Mouse (Mus musculus) cerebral cortex, adult 2 months (tissue): Measurements from ENCODE around the gene Bnip2.

Experiments
- WGBS: fragments of 180-500 bp; shearing (Covaris S2); methylation state at CpG from one replicate; pipeline ENCODE4 v1.1.7; 2018; 5-methylcytosine and 5-hydroxymethylcytosine counted together

Bnip2 gene

DNA sequence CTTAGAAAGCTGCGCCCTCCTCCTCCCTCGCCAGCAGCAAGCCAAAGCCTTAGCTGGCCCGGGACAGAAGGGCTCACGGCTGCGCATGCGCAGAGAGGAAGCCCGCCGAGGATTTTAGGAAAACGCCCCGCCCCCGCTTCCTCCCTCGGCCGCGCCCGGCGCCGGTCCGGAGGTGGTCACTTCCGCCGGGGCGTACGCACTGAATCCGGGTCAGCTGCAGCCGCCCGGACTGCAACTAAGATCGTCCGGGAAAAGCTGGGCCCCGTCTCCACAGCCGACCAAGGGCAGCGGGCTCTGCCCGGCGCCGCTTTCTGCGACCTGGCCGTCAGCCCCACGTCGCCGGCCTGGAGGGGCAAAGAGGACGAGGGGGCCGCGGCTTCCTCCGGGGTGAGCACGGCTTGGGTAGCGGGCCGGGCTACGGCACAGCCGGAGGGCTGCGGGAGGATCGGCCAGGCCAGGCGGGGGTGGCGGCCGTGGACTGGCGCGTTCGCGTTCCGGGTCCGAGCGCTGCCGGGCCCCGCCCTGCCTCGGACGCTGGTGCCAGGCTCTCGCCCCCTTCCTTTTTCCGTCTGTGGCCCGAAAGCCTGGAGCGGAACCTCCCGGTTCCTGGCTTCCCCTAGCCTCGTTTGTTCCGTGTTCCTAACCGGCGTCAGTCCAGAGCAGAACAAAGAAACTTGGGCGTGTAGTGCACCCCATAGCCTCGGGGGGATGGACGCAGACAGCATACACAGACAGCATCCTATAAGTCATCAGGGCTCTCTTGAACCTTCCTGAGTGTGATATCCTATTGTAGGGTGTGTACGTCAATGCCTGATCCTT, at the start of gene Bnip2:
Bnip2 (plus strand) TSS at position 164 of the 819 bp plus-strand sequence.
- under 1% methylated on average over 76 of the region's 76 CpGs for WGBS

DNA sequence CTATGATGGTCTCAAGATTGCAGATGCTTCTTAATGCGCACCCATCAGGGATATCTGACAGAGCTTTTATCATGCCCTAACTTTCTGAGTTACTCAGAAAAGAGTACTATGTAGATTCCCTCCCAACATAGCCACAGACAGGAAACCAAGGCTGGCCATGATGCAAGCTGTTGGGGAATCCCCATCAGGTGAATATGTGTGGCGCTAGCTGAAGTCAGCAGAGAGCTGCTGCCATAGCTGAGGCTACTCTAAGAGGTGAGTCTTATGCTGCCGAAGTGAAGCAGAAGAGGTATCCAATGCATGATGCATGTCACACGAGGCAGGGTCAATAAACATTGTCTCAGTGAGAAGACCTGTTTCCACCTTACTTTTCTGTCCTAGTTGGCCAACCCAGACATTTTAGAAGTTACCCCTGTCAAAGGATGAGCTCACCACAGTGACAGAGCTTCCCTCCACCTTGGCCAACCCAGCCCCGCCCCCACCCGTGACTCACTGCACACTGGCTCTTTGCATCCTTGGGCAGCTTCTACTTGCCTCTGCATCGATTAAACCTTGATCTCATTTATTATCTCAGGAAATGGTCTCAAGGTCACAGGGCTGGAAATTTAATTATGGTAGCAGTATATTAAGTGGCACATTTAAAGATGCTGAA, 48.3 kb upstream of the Bnip2 start:
- 82% methylated on average over 7 of the region's 7 CpGs for WGBS

DNA sequence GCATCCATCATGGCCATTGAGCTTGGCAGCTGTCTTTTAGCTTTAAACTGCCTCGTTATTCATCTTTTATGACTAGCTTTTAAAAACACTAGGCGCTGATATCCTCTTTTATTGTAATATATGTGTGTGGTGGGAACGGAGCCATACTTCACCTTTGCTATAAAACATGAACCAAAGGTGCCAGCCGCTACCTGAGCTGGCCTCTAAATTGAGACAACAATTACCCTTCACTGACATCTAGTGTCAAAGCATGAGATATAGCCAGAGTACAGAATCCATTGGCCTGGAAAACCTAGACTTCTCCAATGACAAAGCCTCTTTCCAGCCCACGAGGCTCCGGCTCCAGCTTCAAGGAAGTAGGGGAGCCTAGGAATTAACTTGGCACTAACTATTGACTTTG, 47.7 kb upstream of the Bnip2 start:
- WGBS: 79% methylated on average over 6 of the region's 6 CpGs

DNA sequence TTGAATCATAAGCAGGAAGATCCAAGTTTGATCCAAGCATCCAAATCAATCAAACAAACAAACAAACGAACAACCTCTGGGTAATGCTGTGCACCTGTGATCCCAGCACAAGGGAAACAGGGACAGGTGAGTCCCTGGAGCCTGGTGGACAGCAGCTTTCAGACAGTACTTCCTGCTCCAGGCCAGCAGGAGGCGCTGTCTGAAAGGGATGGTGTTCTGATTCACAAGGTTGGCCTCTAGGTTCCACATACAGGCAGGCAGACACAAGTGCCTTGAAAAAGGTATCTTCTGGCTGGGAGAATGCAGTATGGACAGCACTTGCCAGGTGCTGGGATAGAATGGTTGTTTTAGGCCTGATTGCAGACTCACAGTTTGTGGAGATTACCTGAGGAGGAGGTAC, 40.3 kb upstream of the Bnip2 start:
- WGBS: 17% methylated on average over 2 of the region's 2 CpGs

DNA sequence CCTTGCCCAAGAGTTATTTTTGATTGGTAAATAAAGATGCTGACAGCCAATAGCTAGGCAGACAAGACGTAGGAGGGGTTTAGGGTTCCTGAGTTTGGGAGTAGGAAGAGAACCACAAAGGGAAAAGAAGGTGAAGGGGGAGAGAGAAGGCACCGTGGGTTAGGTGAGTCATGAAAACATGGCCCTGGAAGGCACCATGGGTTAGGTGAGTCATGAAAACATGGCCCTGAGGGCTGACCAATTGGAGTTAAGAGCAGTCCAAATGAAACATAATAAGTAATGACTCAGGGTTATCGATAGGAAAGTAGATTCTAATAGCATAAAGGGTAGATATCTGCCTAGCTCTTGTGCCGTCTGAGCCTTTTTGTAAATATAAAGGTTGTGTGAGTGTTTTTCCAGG, 39.6 kb upstream of the Bnip2 start:
- 88% methylated on average over 4 of the region's 4 CpGs for WGBS

DNA sequence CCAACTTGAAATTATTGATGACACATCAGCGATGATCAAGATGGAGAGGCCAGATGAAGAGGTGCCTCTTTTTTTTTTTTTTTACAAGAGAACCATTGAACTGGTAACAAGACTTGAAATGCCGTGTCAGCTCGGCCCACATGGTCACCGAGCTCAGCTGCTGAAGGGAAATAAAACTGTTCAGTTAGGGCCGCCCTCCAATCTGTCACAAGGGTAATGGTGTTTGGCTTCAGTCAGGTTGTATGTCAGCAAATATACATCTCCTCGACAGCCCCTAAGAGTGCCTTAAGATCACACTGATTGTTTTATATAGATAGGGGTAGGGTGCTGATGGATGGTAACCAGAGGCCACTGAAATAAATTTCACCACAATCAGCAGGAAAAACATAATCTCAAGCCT, 28.3 kb upstream of the Bnip2 start:
- 88% methylated on average over 6 of the region's 6 CpGs for WGBS

DNA sequence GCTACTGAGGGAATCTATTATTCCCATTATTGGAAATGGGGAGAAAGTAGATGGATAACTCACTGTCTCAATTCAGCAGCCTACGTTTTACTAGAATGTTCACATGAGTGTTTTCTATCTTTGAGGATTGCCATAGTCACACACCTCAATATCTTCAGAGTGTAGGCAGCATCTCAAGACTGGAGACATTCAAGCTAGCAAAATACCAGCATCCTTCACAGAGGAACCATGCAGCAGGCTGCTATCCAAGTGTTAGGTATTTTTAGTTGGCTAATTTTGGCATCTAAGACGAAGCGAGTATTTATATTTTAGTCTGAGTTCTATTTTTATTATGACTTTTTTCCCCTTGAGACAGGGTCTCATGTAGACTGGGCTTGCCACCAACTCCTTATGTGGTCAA, 24.9 kb upstream of the Bnip2 start:
- 41% methylated on average over 3 of the region's 3 CpGs for WGBS

DNA sequence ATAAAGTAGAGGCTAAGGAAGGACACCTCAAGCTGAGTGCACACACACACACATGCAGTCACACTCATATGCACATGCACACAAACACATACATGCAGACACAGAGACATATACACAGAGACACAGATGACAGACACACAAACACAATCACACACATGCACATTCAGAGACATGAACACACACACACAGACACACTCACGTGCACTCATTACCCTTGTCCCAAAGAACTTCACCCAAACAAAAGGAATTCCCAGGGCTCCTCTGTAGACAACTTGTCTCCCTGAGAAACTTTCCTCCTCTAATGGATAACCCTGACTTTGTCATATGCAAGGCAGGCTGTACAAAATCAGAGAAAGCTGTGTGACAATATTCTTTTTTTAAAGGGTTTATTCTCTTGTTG, 3.7 kb upstream of the Bnip2 start:
- 90% methylated on average over 1 of the region's 1 CpGs for WGBS

DNA sequence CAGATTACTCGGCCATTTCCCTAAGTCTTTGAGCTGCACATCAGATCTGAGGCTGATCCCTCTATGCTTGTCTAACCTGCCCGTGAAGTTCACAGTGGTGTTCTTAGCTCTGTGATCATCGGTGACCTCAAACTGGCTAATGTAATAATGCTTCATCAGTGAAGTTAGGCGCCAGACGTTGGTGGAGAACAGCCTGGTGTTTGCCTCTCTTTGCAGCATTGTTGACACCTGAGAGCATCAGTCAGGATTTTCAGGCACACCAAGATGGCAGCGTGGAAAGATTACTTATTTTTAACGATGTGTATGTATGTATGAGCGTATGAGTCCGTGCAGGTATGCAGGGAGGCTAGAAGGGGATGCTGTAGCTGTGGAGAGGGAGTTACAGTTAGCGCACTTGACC, 3.2 kb upstream of the Bnip2 start:
- 86% methylated on average over 10 of the region's 10 CpGs for WGBS

DNA sequence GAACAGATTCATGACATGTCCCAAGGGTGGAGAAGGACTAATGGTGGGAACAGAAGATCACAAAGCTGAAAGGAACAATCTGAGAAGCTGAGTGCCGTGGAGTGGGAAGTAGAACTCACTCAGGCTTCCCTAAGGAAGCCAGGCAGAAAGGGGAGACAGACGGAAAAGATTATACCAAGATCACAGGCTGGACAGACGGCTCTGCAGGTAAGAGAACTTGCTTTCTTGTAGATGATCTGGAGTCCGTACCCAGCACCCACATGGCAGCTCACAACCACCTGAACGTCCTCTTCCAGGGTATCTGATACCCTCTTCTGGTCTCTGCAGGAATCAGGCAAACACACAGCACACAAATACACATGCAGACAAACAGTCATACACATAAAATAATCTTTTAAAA, 2.7 kb upstream of the Bnip2 start:
- WGBS: 89% methylated on average over 5 of the region's 5 CpGs

DNA sequence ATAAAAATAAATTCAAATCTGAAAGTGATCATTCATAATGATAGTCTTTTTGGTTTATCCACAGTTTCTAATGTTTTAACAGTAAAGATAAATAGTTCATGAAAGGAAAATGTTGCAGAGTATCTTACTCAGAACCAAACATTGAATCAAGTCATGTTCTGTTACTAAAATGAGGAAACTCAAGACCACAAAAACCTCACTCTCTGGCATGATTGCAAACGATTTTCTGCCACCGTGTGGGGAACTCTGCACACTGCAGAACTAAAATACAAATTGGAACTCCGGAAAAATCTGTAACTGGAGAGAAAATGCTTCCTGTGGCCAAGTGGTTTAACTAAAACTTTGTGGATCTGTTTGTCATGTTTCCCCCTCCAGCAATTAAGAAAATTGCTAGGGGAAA, 1.7 kb upstream of the Bnip2 start:
- under 1% methylated on average over 3 of the region's 3 CpGs for WGBS

DNA sequence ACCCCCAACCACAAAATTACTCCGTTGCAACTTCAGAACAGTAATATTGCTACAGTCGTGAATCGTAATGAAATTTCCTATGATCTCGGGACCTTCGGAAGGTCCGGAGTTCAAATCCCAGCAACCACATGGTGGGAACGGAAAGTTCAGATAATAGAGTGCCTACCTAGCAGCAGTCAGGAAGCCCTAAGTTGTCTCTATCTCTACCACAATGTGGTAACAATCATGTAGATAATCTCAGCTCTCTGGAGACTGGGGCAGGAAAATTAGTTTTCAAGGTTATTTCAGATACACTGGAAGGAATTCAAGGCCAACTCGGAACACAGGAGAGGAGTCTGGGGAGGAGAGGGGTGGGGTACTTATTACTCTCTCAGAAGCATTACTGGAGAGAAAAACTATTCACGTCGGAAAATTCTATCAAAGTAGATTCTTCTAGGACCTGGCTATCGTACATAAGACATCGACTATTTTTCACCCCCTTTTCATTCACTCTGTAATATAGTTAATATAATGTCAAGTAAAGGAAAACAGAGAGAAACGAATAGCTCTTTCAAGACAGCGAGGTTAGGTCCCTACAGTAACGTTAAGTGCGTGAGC, 462 bp upstream of the Bnip2 start:
- WGBS: 34% methylated on average over 16 of the region's 16 CpGs

DNA sequence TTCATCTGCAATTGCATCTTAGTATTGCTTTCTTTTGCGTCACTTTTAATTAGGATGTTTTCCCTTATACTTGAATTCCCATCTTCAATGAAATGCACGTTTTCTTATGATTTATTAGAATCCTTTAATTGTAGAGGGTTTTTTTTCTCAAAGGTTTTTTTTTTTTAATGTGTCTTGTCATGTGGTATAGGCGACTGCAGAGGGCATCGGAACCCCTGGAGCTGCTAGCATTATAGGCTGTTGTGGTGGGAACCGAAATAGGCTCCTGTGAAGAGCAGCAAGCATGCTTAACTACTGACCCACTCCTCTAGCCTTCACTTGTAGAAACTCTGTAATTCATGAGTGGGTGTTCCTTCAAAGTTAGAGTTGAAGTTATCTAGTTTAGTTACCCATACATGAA, 1.1 kb downstream of the Bnip2 start:
- WGBS: 10% methylated on average over 5 of the region's 5 CpGs

DNA sequence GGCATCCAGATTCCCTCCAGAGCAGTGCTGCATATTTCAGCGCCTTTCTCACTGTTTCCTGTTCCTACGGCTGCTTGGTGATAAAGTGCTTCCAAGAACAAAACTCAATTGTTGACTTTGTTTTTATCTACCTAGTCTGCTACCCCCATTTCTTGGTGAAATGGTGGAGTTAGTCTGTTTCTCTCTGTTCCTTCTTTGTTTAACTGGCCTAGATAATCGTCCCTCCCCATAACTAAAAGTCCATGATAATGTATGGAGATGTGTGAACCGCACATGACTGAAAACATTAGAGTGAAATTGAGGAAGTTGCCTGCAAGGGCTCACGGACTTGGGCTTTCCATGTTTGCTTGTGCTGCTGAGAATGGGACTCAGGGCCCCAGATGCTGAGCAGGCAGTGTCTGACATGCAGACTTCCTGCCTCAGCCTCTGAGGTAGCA, 3.6 kb downstream of the Bnip2 start:
- WGBS: 54% methylated on average over 5 of the region's 5 CpGs

DNA sequence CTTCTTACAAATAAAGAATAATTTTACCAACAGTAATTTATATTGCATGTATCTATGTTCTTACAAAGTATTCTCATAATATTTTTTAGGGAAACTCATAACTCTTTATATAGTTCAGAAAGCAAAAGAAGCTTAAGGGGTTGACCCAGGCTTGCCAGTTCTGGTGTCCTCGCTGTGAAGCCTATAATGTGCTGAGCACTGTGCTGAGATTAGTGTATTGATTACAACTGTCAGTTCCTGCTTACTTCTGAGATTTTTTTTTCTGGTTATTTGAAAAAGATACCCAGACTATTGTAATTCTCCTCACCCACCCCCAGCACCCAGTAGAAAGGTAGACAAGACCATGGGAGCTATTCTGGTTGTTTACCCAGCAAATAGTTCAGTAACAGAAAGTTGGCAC, 4.2 kb downstream of the Bnip2 start:
- 85% methylated on average over 1 of the region's 1 CpGs for WGBS

DNA sequence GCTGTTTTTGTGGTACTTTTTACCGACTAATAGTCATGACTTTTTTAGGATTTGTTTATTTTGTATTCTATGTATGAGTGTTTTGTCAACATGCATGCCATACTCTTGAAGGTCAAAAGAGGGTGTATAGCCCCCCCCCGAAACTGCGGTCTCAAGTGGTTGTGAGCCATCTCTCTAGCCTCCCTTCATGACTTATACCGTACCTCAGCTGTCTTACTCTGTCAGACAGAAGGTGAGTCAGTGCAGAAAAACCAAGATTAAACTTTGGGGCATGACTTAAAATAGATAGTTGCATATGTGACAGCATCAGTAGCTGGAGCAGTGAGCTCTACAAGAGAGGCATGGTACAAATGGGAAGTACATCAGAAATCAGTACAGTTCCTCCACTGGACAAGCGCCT, 5.3 kb downstream of the Bnip2 start:
- WGBS: 72% methylated on average over 5 of the region's 5 CpGs

DNA sequence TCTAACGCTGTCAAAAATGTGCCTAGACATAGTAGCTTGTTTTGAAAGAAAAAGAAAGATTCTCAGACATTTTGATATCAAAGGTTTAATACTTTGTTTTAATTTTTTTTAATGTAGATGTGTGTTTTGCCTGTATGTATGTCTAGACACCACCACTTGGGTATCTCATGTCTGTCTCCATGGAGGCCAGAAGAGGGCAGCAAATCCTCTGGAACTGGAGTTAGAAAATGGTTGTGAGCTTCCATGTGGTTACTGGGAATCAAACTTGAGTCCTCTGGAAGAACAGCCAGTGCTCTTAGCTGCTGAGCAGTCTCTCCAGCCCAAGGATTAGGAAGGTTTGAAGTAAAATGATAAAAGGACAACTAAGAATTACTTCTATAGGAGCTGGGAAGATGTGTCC, 10.1 kb downstream of the Bnip2 start:
- WGBS: 84% methylated on average over 1 of the region's 1 CpGs

DNA sequence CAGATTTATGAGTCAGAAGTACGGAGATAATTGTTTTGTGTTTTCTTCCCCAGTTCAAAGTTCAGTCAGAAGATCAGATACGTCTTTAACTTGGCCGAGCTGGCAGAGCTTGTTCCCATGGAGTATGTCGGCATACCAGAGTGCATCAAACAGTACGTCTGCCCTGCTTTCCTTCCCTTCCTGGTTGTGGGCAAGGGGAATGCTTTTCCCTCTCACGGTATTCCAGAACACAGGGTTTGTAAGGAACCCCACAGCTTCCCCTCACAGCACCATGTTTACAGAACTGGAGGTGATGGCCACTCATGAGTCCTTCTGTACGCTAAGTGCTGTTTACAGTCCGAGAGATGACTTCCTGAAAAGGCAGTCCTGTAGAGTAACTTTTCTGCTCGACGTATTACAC, 14.2 kb downstream of the Bnip2 start:
- WGBS: 87% methylated on average over 10 of the region's 10 CpGs

DNA sequence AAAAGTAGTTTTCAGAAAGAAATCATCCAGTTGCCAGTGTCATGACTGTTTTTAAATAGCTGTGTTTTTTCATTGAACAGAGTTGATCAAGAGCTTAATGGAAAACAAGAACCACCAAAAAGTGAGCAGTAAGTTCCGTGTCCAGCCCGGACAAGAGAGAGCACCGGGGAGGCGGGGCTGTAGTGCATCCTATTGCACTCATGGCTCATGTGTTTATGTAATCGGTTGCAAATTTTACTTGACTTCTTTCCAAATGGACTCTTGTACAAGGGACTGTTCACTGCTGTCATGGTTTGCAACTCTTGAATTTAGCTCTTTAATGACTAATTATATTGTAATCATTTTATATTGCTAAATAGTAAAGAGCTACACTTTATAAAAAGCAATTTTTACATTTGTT, 17.7 kb downstream of the Bnip2 start:
- WGBS: 85% methylated on average over 5 of the region's 5 CpGs

DNA sequence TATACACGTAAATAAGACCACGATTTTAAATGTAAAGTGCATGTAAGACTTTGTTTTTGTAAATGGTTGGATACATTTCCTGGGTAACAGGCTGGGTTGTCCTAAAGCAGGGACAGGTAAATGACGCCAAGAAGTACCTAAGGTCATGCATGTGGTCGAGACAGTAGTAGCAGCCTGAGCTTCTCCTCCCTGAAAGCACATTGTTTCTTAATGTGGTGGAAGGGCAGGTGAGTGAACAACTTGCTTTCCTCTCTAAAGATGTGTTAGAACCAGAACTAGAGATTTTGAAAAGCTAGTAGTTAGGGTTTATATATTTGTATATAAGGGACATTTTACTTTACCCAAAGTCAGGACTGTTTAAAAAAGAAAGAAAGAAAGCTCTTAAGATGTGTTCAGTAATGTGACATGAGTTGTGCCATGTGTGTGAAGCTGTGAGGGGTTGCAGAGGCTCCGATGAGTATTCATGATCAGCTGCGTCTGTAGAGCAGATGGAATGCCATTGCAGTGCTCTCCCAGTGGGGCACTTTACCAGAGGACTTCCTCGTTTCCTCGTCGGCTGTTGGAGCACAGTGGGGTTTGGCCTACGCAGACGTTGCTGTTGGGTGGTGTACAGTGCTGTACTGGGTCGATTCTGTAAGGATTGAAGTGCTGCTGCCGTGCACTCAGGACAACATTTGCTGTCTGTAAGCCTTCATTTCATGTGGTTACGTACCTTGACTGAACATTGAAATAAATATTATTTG, 18.4 kb downstream of the Bnip2 start:
- 82% methylated on average over 14 of the region's 14 CpGs for WGBS

DNA sequence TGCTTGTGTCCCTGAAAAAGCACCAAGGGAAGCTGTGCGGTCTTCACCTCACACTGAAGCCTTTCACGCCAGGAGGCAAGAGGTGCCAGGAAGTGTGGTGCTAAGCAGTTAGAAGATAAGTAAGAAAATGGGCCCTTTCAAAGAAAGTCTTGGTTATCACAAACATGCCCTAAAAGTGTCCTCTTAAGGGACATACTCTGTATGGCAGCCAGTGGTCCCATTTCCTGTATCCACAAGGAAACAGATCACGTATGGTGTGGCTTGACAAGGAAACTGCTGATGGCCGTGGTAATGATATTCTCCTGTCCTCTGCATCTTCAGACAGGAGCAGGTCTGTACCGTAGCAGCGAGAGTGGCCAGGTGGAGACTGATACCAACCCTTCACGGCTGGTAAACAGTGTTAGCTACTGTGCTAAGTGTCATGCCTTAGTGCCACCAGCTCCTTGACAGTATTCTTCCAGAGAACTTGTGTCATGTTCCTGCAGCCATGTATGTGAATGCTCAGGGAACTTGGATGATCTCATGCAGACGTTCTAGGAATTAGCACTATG, 20.6 kb downstream of the Bnip2 start:
- 86% methylated on average over 8 of the region's 8 CpGs for WGBS
